Mouse (Mus musculus) G1E (cell line): ENCODE measurements around the gene Ahsg. TPM values are rescaled to one million over a fixed set of nuclear protein-coding genes. Genes with fewer than 3 reads are reported as not detected.

Source experiments
- ATAC-seq: 2 replicates; pipeline ENCODE4 v1.8.0; 2016; ENCODE audit warnings: mild to moderate bottlenecking; ENCODE audit not compliant: insufficient number of reproducible peaks, poor library complexity, low FRiP score, severe bottlenecking; ENCODE audit errors: extremely low read depth
- DNase-seq: peaks from one replicate; pipeline ENCODE4 v3.0.0; 2012; ENCODE audit warnings: low spot score
- H3K27me3 ChIP-seq: 2 replicates; pipeline ENCODE4 v1.6.1; 2012; ENCODE audit warnings: mild to moderate bottlenecking, low read length, inconsistent platforms; ENCODE audit not compliant: insufficient read depth
- H3K36me3 ChIP-seq: replicated peaks from 2 replicates; pipeline ENCODE3; 2012; ENCODE audit warnings: mild to moderate bottlenecking, inconsistent platforms
- H3K4me1 ChIP-seq: 2 replicates; pipeline ENCODE4 v1.6.1; 2012; ENCODE audit warnings: low read depth, low read length, inconsistent platforms, mixed read lengths; ENCODE audit not compliant: insufficient read depth
- H3K4me3 ChIP-seq: 2 replicates; pipeline ENCODE4 v1.5.1; 2012; ENCODE audit warnings: low read depth, mild to moderate bottlenecking, inconsistent platforms, low read length, moderate library complexity, mixed read lengths
- H3K9me3 ChIP-seq: replicated peaks from 2 replicates; pipeline ENCODE4 v1.6.1; 2012; ENCODE audit warnings: inconsistent platforms
- CTCF ChIP-seq: IDR thresholded peaks from 2 replicates; pipeline ENCODE4 v1.5.1; 2012; ENCODE audit warnings: low read depth, low read length, inconsistent platforms, mixed read lengths
- GATA1 ChIP-seq: IDR thresholded peaks from 2 replicates; pipeline ENCODE4 v1.6.1; 2012; ENCODE audit warnings: borderline replicate concordance, low read length, inconsistent platforms, mixed read lengths
- GATA2 ChIP-seq: IDR thresholded peaks from 2 replicates; pipeline ENCODE4 v1.6.1; 2012; ENCODE audit warnings: low read depth, low read length, inconsistent platforms, borderline replicate concordance
- POLR2AphosphoS5 ChIP-seq: IDR thresholded peaks from 2 replicates; pipeline ENCODE4 v1.6.1; 2012; ENCODE audit warnings: low read depth, low read length, inconsistent platforms; ENCODE audit not compliant: insufficient replicate concordance
- TAL1 ChIP-seq: conservative IDR thresholded peaks from 2 replicates; pipeline ENCODE4 v1.6.1; 2012; ENCODE audit warnings: low read depth, low read length, inconsistent platforms, mixed read lengths
- polyA plus RNA-seq: library from polyadenylated mRNA; stranded (reverse); fragments of >175 nt; gene quantifications from 2 replicates; pipeline ENCODE4 v1.2.3, GENCODE M21; 2012
- total RNA-seq, 2 experiments: library from RNA; stranded (forward) in 1 of 2; stranded (reverse) in 1 of 2; fragments of 200-1000 nt in 1 of 2; fragments of >200 nt in 1 of 2; fragmentation: Nextera tagmentation in 1 of 2; gene quantifications; 2 replicates each; pipeline ENCODE4 v1.2.3; 2014 to 2017

The Ahsg gene
- total and polyA plus RNA-seq, 3 experiments = 0.11 to 2.7 (median 0.38) TPM

DNA sequence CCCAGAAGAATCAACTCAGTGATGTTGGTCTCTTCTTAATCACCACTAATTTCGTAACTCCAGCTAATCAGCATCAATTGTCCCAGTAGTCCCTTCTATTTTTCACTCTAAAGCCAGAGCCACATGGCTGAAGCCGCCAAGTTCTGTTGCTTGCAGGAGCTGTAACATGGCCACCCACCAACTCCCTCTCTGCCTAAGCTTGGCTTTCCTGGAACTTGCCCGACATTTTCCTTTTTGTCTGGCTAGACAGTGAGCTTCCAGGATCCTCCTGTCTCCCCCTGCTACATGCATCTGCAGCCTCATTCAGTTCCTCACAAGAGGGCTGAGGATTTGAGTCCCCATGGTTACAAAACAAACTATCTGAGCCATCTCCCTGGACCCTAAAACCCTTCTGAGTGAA, 20.9 kb downstream of the Ahsg start:
- no peaks in the 10 kb centered on the region for H3K4me1 ChIP-seq
- no peak for TF ChIP-seq POLR2AphosphoS5
- no peak for TF ChIP-seq GATA2
- TF ChIP-seq TAL1 = no peak
- no peak for TF ChIP-seq CTCF
- TF ChIP-seq GATA1 = no peak
- no peak for DNase-seq
- peaks cover 3% of the 10 kb centered on the region for H3K9me3 ChIP-seq
- no peak overlapping the region for H3K4me3 ChIP-seq
- H3K27me3 ChIP-seq = peaks cover 5% of the 10 kb centered on the region; the same call in 1 of the 2 replicates
- ATAC-seq = no peak
- H3K36me3 ChIP-seq = no peaks in the 10 kb centered on the region

GRCm38 (mm10) chr16:22912886-22913285, 21.8 kb downstream of the Ahsg start:
- ATAC-seq (no peak), DNase-seq (no peak)
- peaks cover 3% of the 10 kb centered on the region for H3K9me3 ChIP-seq
- no peak overlapping the region for H3K4me3 ChIP-seq
- no peaks in the 10 kb centered on the region for H3K4me1 ChIP-seq
- H3K36me3 ChIP-seq = no peaks in the 10 kb centered on the region
- no peak for TF ChIP-seq POLR2AphosphoS5
- no peak for TF ChIP-seq GATA1
- TF ChIP-seq CTCF = no peak
- TF ChIP-seq GATA2 = no peak
- TF ChIP-seq TAL1 = no peak
- H3K27me3 ChIP-seq = peaks cover 5% of the 10 kb centered on the region

DNA sequence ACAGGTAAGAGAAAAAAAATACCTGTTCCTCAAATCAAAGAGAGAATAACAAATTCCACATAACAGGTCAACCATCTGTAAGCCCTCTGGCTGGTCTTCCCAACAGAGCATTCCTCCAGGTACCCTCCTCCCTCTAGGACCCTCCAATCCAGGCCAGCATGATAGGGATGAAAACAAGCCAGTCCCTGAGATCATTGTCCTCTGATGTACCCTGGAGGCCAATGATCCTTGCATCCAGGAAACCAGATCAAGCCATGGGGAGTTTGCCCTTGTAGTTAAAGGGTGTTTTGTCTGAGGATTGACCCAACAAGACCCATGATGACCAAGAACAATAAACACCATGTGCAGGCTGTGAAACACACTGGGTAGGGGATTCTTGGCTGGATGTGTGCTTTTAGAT, 23.2 kb downstream of the Ahsg start:
- Histone ChIP-seq H3K27me3 (peaks cover 5% of the 10 kb centered on the region), H3K4me1 (no peaks in the 10 kb centered on the region), H3K36me3 (no peaks in the 10 kb centered on the region), H3K9me3 (peaks cover 3% of the 10 kb centered on the region), H3K4me3 (no peak overlapping the region)
- DNase-seq = no peak
- TF ChIP-seq TAL1 (no peak), POLR2AphosphoS5 (no peak), GATA2 (no peak), CTCF (no peak), GATA1 (no peak)
- no peak for ATAC-seq

- Histone ChIP-seq H3K36me3 (no peaks in the 10 kb centered on the region), H3K4me1 (peaks cover 8% of the 10 kb centered on the region), H3K4me3 (no peak within 1 kb of the TSS), H3K27me3 (no peaks in the 10 kb centered on the region; the same call in 1 of the 2 replicates), H3K9me3 (peaks cover 3% of the 10 kb centered on the region)
- no peak for TF ChIP-seq GATA2
- TF ChIP-seq TAL1 = no peak
- no peak for TF ChIP-seq CTCF
- no peak for TF ChIP-seq GATA1
- TF ChIP-seq POLR2AphosphoS5 = no peak
- ATAC-seq (no peak), DNase-seq (no peak)
Measured at GRCm38 (mm10) chr16:22918034-22918433, 27.0 kb downstream of the Ahsg start, which contains the start of gene Fetub. TSS of gene Fetub (plus strand) at chr16:22918334.

DNA sequence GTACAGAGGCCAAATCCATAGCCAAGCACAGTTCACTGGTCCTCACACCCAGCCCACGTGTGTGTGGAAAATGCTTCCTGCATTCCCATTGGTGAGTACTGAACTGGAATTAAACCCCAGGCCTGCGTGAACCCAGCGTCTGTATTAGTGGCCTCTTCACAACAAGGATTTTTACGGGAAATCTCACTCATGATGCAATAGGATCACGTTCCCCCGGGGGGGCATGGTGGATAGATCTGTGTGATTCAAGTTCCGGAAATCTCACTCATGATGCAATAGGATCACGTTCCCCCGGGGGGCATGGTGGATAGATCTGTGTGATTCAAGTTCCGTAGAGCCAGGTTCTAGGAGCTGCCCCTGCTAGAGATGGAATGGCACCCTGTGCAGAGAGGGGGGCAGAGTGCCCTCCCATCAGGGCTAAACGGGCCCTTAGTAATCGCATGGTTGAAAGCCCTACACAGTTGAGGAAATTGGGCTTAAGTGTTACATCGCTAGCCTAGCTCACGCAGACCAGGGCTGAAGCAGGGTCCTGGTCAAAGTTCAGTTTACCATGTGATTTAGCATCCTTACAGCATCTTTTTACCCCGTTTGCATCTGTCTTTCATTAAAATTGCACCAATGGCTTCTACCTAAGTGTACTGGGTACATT, 27.7 kb downstream of the Ahsg start:
- TF ChIP-seq POLR2AphosphoS5 (no peak), CTCF (no peak), TAL1 (no peak), GATA1 (no peak), GATA2 (no peak)

DNA sequence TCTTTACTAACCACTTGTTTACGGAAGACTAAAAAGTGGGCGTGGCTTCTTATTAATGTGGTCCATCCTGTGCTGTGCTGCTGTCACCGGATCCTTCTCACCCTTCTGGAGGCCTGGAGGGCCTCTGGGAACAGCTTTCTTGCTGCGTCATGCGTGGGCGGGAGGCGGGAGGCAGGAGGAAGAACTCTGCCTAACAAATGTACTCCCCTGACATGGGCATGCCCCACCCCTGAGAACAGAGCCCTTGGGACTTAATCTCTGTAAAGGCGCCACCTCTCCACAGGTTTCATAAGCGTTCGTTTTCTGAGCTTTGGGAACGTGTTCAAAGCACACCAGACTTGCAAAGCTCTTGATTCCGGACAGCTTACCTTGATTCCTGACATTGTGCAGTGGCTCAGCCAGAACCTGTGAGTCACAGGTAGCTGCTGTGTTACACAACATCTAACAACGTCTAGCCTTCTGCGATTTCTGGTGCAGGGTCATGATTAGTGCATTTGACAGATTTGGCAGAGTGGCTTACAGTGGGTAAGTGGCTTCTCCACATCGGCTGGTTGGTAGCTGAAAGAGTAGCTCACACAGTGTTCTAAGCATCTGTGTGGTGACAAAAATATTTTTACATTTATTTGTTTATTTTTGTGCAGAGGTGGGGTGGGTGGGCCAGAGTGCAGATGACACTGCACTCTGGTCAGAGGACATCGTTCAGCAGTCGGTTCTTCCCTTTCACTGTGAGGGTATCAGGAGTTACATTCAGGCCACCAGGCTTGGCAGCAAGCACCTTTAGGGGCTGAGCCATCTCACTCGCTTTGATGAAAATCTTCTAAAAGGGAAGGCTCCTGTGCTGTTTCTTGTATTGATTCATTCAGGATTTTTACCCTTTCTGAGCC, 29.1 kb downstream of the Ahsg start:
- H3K9me3 ChIP-seq = peaks cover 3% of the 10 kb centered on the region
- TF ChIP-seq TAL1 (no peak), CTCF (no peak), GATA2 (no peak)
- no peak overlapping the region; the same call in 1 of the 2 replicates for H3K4me3 ChIP-seq
- peaks cover 8% of the 10 kb centered on the region for H3K4me1 ChIP-seq
- DNase-seq (peak; percentile 65), ATAC-seq (peak; percentile 98)
- no peaks in the 10 kb centered on the region; the same call in 1 of the 2 replicates for H3K27me3 ChIP-seq
- H3K36me3 ChIP-seq = no peaks in the 10 kb centered on the region

More for the DNA sequence above, 27.7 kb downstream of the Ahsg start:
- Histone ChIP-seq H3K9me3 (peaks cover 3% of the 10 kb centered on the region), H3K4me1 (peaks cover 8% of the 10 kb centered on the region), H3K4me3 (no peak overlapping the region), H3K27me3 (no peaks in the 10 kb centered on the region; the same call in 1 of the 2 replicates), H3K36me3 (no peaks in the 10 kb centered on the region)
- ATAC-seq (no peak), DNase-seq (no peak)
